Mouse (Mus musculus) hindbrain, embryonic 10.5 days (tissue): ENCODE data around the gene Slc38a1. TPM values are rescaled to one million over a fixed set of nuclear protein-coding genes. Genes with fewer than 3 reads are reported as not detected.

Experiments used
- DNase-seq: peaks from one replicate; pipeline ENCODE4 v3.0.0-alpha.2; 2017; ENCODE audit warnings: low spot score
- H3K27ac ChIP-seq: fragments of 300-500 bp; sonication (generic); 2 replicates; pipeline ENCODE4 v1.5.1; 2016; ENCODE audit warnings: mild to moderate bottlenecking, moderate library complexity
- H3K27me3 ChIP-seq: fragments of 300-500 bp; sonication (generic); 2 replicates; pipeline ENCODE4 v1.6.1; 2016; ENCODE audit warnings: mild to moderate bottlenecking; ENCODE audit not compliant: poor library complexity, insufficient read depth, severe bottlenecking
- H3K36me3 ChIP-seq: fragments of 300-500 bp; sonication (generic); 2 replicates; pipeline ENCODE4 v1.6.1; 2016; ENCODE audit warnings: mild to moderate bottlenecking, moderate library complexity
- H3K4me1 ChIP-seq: fragments of 300-500 bp; sonication (generic); replicated peaks from 2 replicates; pipeline ENCODE4 v1.6.1; 2016; ENCODE audit warnings: mild to moderate bottlenecking
- H3K4me3 ChIP-seq: fragments of 300-500 bp; sonication (generic); 2 replicates; pipeline ENCODE4 v1.5.1; 2016; ENCODE audit warnings: mild to moderate bottlenecking, moderate library complexity
- H3K9me3 ChIP-seq: fragments of 300-500 bp; sonication (generic); 2 replicates; pipeline ENCODE4 v1.6.1; 2016; ENCODE audit warnings: mild to moderate bottlenecking, moderate library complexity
- WGBS: fragments of 180-500 bp; shearing (Covaris S2); methylation state at CpG from one replicate; pipeline ENCODE4 v1.1.7; 2016; 5-methylcytosine and 5-hydroxymethylcytosine counted together
- polyA plus RNA-seq: library from polyadenylated mRNA; unstranded; fragments of >200 nt; fragmentation: Nextera tagmentation; extraction: Ambion mirVana; gene quantifications from 2 replicates; pipeline ENCODE4 v1.2.1, GENCODE M21; 2016

The Slc38a1 gene
- polyA plus RNA-seq, 1 experiment from 2014 or later, result 109 TPM

DNA sequence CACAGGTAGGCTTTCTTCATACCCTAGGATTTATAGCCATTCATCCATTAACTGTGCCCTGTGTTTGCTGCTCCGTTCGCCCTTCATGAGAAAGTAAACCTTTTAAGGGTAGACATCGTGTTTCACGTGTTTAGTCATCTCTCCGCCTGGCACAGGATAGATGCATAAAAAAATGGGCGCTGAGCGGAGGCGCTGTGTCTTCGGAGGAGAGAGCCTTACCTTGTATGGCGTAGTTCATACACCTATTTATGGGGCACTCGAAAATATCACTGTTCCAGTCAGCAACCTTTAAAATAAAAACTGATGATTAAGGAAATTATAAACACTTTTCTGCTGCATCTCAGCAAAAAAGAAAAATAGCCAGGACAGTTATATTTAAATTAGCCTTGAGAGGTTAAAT, 105.4 kb downstream of the Slc38a1 start:
- DNase-seq, result no peak
- H3K4me1 ChIP-seq, result no peaks in the 10 kb centered on the region; the same call in 1 of the 2 replicates
- H3K27ac ChIP-seq, result no peak overlapping the region
- WGBS, result 94% methylated on average over 11 of the region's 11 CpGs
- H3K9me3 ChIP-seq, result no peaks in the 10 kb centered on the region
- no peak overlapping the region for H3K4me3 ChIP-seq
- no peaks in the 10 kb centered on the region for H3K27me3 ChIP-seq
- H3K36me3 ChIP-seq, result no peaks in the 10 kb centered on the region

DNA sequence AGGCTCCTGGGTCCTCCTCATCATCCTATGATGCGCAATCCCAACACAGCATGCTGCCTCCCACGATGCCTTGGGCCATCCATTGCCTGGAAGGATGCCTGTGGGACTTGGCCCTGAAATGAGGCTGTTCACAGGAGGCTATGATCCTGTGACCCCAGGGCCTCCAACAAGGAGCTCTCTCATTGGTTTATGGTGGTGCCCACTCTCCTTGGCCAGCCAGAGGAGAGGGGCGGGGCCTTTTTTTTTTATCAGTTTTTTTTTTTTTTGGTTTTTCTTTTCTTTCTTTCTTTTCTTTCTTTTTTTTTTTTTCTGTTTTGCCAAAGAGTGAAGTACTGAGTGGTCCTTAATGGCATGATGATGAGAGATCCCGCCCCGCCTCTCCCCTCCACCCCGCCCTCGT, 106.3 kb downstream of the Slc38a1 start:
- Histone ChIP-seq H3K4me3 (no peak overlapping the region), H3K27me3 (no peaks in the 10 kb centered on the region), H3K27ac (no peak overlapping the region), H3K9me3 (no peaks in the 10 kb centered on the region), H3K36me3 (no peaks in the 10 kb centered on the region), H3K4me1 (no peaks in the 10 kb centered on the region)
- WGBS, result 94% methylated on average over 7 of the region's 7 CpGs
- no peak for DNase-seq

DNA sequence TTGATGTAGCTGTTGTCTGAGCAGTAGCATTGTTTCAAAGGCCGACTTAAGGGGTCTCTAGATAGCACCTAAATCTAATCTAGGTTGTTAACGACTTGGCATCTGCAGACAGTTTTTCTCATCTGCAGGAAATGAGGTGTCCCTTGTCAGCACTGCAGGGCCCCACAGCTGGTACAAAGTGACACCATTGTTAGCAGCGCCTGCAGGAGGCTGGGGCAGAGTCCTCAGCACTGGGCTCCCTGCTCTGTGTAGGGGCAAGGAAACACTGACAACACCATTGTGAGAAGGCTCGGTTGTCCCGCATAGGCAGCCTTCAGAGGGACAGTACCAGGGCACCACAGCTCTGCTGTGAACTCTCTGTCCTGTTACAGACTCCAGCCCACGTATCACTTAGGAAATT, 115.0 kb downstream of the Slc38a1 start:
- Histone ChIP-seq H3K4me1 (peaks cover 34% of the 10 kb centered on the region), H3K9me3 (no peaks in the 10 kb centered on the region), H3K4me3 (no peak overlapping the region), H3K36me3 (no peaks in the 10 kb centered on the region), H3K27ac (peak overlapping the region; percentile 54; the same call in 1 of the 2 replicates), H3K27me3 (no peaks in the 10 kb centered on the region)
- 31% methylated on average over 6 of the region's 6 CpGs for WGBS
- no peak for DNase-seq

DNA sequence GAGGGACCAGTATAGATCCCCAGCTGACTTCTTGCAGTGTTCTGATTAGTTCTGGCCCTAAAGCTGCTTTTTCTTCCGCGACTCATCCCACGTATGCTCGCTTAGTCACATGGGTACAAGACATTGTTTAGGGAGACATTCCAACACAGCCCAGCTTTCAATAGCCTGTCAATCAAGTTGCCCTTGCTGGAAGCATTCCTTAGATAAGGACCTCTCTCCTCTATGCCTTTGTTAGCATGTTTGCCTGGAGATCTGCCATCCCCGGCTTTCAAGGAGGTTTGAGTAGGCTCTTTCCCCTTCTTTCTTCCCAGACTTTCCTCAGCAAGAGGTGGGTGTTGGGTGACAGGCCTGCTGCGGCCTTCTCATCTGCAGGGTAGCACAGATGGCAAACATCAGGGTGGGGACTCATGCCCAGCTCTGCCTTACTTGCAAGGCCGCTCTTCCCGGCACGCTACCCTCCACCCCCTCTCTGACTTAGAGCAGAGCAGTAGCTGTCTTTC, 118.4 kb downstream of the Slc38a1 start:
- 32% methylated on average over 9 of the region's 9 CpGs for WGBS
- Histone ChIP-seq H3K9me3 (no peaks in the 10 kb centered on the region), H3K36me3 (no peaks in the 10 kb centered on the region), H3K27ac (peak overlapping the region; percentile 79), H3K4me1 (peaks cover 34% of the 10 kb centered on the region), H3K27me3 (no peaks in the 10 kb centered on the region), H3K4me3 (no peak overlapping the region)
- DNase-seq, result peak; percentile 64

Other genes with a start within 250 kb of the Slc38a1 start
- gene Scaf11, start 182.1 kb downstream of the Slc38a1 start, polyA plus RNA-seq, result 66.3 and 94.9 TPM in 2 replicates
- gene Slc38a2, start 56.8 kb upstream of the Slc38a1 start, polyA plus RNA-seq, result 135 and 156 TPM in 2 replicates